Mouse (Mus musculus): ENCODE results near the gene Lad1. TPM values are rescaled to one million over a fixed set of nuclear protein-coding genes. Genes with fewer than 3 reads are reported as not detected.

Gene Lad1
- polyA plus RNA-seq, 1 experiment from 2014 or later, result 19.5 TPM

DNA sequence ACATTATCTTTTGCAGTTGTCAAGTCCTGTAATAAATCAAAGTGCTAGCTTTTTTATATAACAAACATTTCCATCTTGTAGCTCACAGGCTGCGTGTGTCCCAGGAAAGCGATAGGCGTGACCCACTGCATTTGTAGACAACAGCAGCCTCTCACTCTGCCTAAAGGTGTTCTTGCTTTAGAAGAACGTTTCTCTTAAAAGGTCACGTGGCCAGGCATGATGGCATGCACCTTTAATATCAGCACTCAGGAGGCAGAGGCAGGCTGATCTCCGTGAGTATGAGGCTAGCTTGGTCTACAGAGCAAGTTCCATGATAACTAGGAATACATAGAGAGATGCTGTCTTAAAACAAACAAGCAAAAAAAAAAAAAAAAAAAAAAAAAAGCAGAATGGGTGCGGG, 40.1 kb downstream of the Lad1 start:
- no peak overlapping the region for H3K9ac ChIP-seq (ENCODE audit: low read depth, low read length)
- no peak overlapping the region for H3K4me2 ChIP-seq (replicated peaks; ENCODE audit: low read depth, low read length)
- no peaks in the 10 kb centered on the region for H3K9me3 ChIP-seq (ENCODE audit: control insufficient read depth, low read length)
- no peak overlapping the region for H3K27ac ChIP-seq (ENCODE audit: low read depth, low read length)
- no peak overlapping the region for H3K4me3 ChIP-seq (ENCODE audit: low read length)
- no peaks in the 10 kb centered on the region for H3K36me3 ChIP-seq (ENCODE audit: control insufficient read depth, insufficient read depth, low read length)
- 91% methylated on average over 7 of the region's 7 CpGs for WGBS
- no peaks in the 10 kb centered on the region for H3K4me1 ChIP-seq (ENCODE audit: control insufficient read depth, insufficient read depth, low read length)
- no peaks in the 10 kb centered on the region for H3K27me3 ChIP-seq (ENCODE audit: control insufficient read depth, insufficient read depth, low read length)
- no peak for ATAC-seq (ENCODE audit: low FRiP score, low TSS enrichment)

- Histone ChIP-seq H3K27me3 (ENCODE audit: control insufficient read depth, insufficient read depth, low read length) (no peaks in the 10 kb centered on the region), H3K9me3 (ENCODE audit: control insufficient read depth, low read length) (no peaks in the 10 kb centered on the region), H3K4me3 (ENCODE audit: low read length) (no peak overlapping the region), H3K27ac (ENCODE audit: low read depth, low read length) (no peak overlapping the region), H3K36me3 (ENCODE audit: control insufficient read depth, insufficient read depth, low read length) (no peaks in the 10 kb centered on the region), H3K4me2 (replicated peaks; ENCODE audit: low read depth, low read length) (no peak overlapping the region), H3K9ac (ENCODE audit: low read depth, low read length) (no peak overlapping the region), H3K4me1 (ENCODE audit: control insufficient read depth, insufficient read depth, low read length) (no peaks in the 10 kb centered on the region)
- WGBS, result 86% methylated on average over 5 of the region's 5 CpGs
- ATAC-seq (ENCODE audit: low FRiP score, low TSS enrichment), result no peak
These were observed 42.7 kb downstream of the Lad1 start for GRCm38 (mm10) chr1:135861091-135861490.

DNA sequence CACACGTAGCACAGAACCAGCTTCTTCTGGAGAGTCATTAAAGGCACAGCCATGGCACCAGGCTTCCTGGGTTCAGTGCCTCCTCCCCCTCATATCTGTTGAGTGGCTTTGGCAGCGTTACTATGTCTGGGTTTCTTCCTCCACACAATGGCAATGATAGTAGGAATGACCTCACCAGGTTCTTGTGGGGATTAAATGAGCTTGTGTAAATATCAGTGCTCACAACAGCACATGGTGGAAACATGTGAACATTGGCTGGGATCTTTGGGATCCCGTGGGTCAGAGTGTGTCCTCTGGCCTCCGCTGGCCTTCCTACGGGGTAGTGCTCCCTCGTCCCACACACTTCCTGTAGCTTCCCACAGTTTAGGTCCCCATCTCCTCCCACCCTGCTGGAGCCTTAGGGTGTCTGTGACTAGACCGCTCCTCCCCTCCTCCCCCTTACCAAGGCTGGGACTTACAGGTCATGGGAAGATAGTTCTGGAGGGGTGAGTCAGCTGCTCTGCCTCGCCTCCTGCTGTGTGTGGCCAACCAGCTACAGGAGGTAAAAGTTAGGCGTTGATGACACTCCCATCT, 43.7 kb downstream of the Lad1 start:
- no peak overlapping the region for H3K27ac ChIP-seq (ENCODE audit: low read depth, low read length)
- no peaks in the 10 kb centered on the region for H3K4me1 ChIP-seq (ENCODE audit: control insufficient read depth, insufficient read depth, low read length)
- H3K4me2 ChIP-seq (replicated peaks; ENCODE audit: low read depth, low read length), result no peak overlapping the region
- H3K4me3 ChIP-seq (ENCODE audit: low read length), result no peak overlapping the region
- H3K9me3 ChIP-seq (ENCODE audit: control insufficient read depth, low read length), result no peaks in the 10 kb centered on the region
- H3K27me3 ChIP-seq (ENCODE audit: control insufficient read depth, insufficient read depth, low read length), result no peaks in the 10 kb centered on the region
- no peaks in the 10 kb centered on the region for H3K36me3 ChIP-seq (ENCODE audit: control insufficient read depth, insufficient read depth, low read length)
- no peak overlapping the region for H3K9ac ChIP-seq (ENCODE audit: low read depth, low read length)
- ATAC-seq (ENCODE audit: low FRiP score, low TSS enrichment), result no peak
- 58% methylated on average over 9 of the region's 9 CpGs for WGBS

- no peak overlapping the region for H3K9ac ChIP-seq (ENCODE audit: low read depth, low read length)
- H3K36me3 ChIP-seq (ENCODE audit: control insufficient read depth, insufficient read depth, low read length), result no peaks in the 10 kb centered on the region
- no peaks in the 10 kb centered on the region for H3K9me3 ChIP-seq (ENCODE audit: control insufficient read depth, low read length)
- no peak overlapping the region for H3K27ac ChIP-seq (ENCODE audit: low read depth, low read length)
- no peak for ATAC-seq (ENCODE audit: low FRiP score, low TSS enrichment)
- H3K4me3 ChIP-seq (ENCODE audit: low read length), result no peak overlapping the region
- no peak overlapping the region for H3K4me2 ChIP-seq (replicated peaks; ENCODE audit: low read depth, low read length)
- 78% methylated on average over 5 of the region's 5 CpGs for WGBS
- no peaks in the 10 kb centered on the region for H3K4me1 ChIP-seq (ENCODE audit: control insufficient read depth, insufficient read depth, low read length)
- H3K27me3 ChIP-seq (ENCODE audit: control insufficient read depth, insufficient read depth, low read length), result no peaks in the 10 kb centered on the region
These were observed 44.2 kb downstream of the Lad1 start for GRCm38 (mm10) chr1:135862561-135862960.

DNA sequence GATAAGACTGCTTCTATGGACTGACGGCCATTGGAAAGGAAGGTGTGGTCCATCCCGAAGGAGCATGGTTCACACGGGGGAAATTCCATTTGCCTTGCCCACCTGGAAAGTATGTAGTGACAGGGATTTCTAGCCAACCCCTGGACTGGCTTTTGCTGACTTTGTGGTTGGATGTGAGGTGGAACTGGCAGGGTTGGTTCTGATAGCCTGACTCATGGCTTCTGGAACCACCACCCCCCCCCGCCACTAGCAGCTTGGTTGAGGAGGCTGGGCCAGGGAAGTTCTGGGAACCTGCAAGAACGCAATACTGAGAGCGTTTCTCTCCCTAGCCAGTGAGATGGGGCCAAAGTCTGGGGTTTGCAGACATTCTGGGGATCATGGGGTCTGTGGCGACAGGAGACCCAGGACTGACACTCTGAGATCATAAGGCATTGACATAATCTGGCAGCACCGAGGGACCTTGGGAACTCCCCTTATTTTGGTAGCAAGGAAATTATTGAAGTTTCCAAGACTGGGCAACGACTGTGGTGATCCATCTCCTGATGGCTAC, 45.5 kb downstream of the Lad1 start:
- Histone ChIP-seq H3K36me3 (ENCODE audit: control insufficient read depth, insufficient read depth, low read length) (no peaks in the 10 kb centered on the region), H3K4me2 (replicated peaks; ENCODE audit: low read depth, low read length) (no peak overlapping the region), H3K4me3 (ENCODE audit: low read length) (no peak overlapping the region), H3K27me3 (ENCODE audit: control insufficient read depth, insufficient read depth, low read length) (no peaks in the 10 kb centered on the region), H3K4me1 (ENCODE audit: control insufficient read depth, insufficient read depth, low read length) (no peaks in the 10 kb centered on the region), H3K9me3 (ENCODE audit: control insufficient read depth, low read length) (no peaks in the 10 kb centered on the region), H3K27ac (ENCODE audit: low read depth, low read length) (no peak overlapping the region), H3K9ac (ENCODE audit: low read depth, low read length) (no peak overlapping the region)
- ATAC-seq (ENCODE audit: low FRiP score, low TSS enrichment), result no peak
- WGBS, result 76% methylated on average over 9 of the region's 9 CpGs

DNA sequence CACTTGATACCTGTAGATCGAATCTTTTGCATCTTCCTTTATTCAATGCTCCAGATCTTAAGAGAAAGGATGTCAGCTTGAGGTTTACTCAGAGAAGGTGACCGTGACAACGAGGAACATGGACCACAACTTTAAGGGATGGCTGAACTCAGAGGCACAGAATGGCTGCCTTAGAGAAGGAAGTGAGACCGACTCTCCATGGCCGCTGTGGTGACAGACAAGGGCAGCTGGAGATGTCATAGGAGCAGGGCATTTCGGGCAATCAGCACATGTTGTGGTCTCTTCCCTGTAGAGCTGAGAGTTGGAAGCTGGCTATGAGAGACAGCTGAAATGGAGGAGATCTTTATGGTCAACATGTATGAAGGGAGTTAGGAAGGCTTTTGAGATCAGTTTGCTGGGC, 46.4 kb downstream of the Lad1 start:
- Histone ChIP-seq H3K27me3 (ENCODE audit: control insufficient read depth, insufficient read depth, low read length) (no peaks in the 10 kb centered on the region), H3K36me3 (ENCODE audit: control insufficient read depth, insufficient read depth, low read length) (no peaks in the 10 kb centered on the region), H3K9ac (ENCODE audit: low read depth, low read length) (no peak overlapping the region), H3K4me3 (ENCODE audit: low read length) (no peak overlapping the region), H3K4me1 (ENCODE audit: control insufficient read depth, insufficient read depth, low read length) (no peaks in the 10 kb centered on the region), H3K9me3 (ENCODE audit: control insufficient read depth, low read length) (no peaks in the 10 kb centered on the region), H3K27ac (ENCODE audit: low read depth, low read length) (no peak overlapping the region), H3K4me2 (replicated peaks; ENCODE audit: low read depth, low read length) (no peak overlapping the region)
- ATAC-seq (ENCODE audit: low FRiP score, low TSS enrichment), result no peak
- 89% methylated on average over 6 of the region's 6 CpGs for WGBS

- H3K9ac ChIP-seq (ENCODE audit: low read depth, low read length), result no peak overlapping the region
- peak; percentile 85 for ATAC-seq (ENCODE audit: low FRiP score, low TSS enrichment)
- no peak overlapping the region for H3K4me2 ChIP-seq (replicated peaks; ENCODE audit: low read depth, low read length)
- H3K27me3 ChIP-seq (ENCODE audit: control insufficient read depth, insufficient read depth, low read length), result no peaks in the 10 kb centered on the region
- 50% methylated on average over 19 of the region's 19 CpGs for whole genome bisulfite sequencing
- H3K9me3 ChIP-seq (ENCODE audit: control insufficient read depth, low read length), result no peaks in the 10 kb centered on the region
- no peaks in the 10 kb centered on the region for H3K4me1 ChIP-seq (ENCODE audit: control insufficient read depth, insufficient read depth, low read length)
- no peak overlapping the region for H3K27ac ChIP-seq (ENCODE audit: low read depth, low read length)
- no peak overlapping the region for H3K4me3 ChIP-seq (ENCODE audit: low read length)
- H3K36me3 ChIP-seq (ENCODE audit: control insufficient read depth, insufficient read depth, low read length), result no peaks in the 10 kb centered on the region
These were observed 47.3 kb downstream of the Lad1 start for GRCm38 (mm10) chr1:135865518-135866194.

GRCm38 (mm10) chr1:135868570-135868969, 50.2 kb downstream of the Lad1 start:
- no peaks in the 10 kb centered on the region for H3K9me3 ChIP-seq (ENCODE audit: control insufficient read depth, low read length)
- H3K4me2 ChIP-seq (replicated peaks; ENCODE audit: low read depth, low read length), result no peak overlapping the region
- H3K27me3 ChIP-seq (ENCODE audit: control insufficient read depth, insufficient read depth, low read length), result no peaks in the 10 kb centered on the region
- no peak overlapping the region for H3K9ac ChIP-seq (ENCODE audit: low read depth, low read length)
- no peak overlapping the region for H3K4me3 ChIP-seq (ENCODE audit: low read length)
- no peak for ATAC-seq (ENCODE audit: low FRiP score, low TSS enrichment)
- no peaks in the 10 kb centered on the region for H3K4me1 ChIP-seq (ENCODE audit: control insufficient read depth, insufficient read depth, low read length)
- no peak overlapping the region for H3K27ac ChIP-seq (ENCODE audit: low read depth, low read length)
- WGBS, result 93% methylated on average over 6 of the region's 6 CpGs
- no peaks in the 10 kb centered on the region for H3K36me3 ChIP-seq (ENCODE audit: control insufficient read depth, insufficient read depth, low read length)

DNA sequence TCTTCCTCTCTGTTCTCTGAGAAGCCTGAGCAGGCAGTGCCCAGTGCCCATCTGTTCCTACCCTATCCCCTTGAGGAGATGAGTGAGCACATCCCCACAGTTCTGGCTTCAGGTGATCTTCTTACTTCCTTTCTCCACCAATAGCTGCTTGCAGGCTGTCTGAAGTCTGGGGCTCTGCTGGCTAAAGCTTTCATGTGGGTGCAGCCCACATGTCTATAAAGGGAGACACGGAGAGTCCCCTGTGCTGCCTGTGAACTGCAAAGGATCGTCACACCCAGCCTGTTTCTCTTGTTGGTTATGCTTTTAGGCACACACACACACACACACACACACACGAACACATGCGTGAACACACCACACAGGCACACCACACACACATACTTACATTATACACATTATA, 54.6 kb downstream of the Lad1 start:
- H3K9me3 ChIP-seq (ENCODE audit: control insufficient read depth, low read length), result no peaks in the 10 kb centered on the region
- no peak overlapping the region for H3K27ac ChIP-seq (ENCODE audit: low read depth, low read length)
- ATAC-seq (ENCODE audit: low FRiP score, low TSS enrichment), result no peak
- WGBS, result 78% methylated on average over 4 of the region's 4 CpGs
- no peak overlapping the region for H3K9ac ChIP-seq (ENCODE audit: low read depth, low read length)
- no peak overlapping the region for H3K4me3 ChIP-seq (ENCODE audit: low read length)
- H3K4me2 ChIP-seq (replicated peaks; ENCODE audit: low read depth, low read length), result no peak overlapping the region
- no peaks in the 10 kb centered on the region for H3K4me1 ChIP-seq (ENCODE audit: control insufficient read depth, insufficient read depth, low read length)
- H3K36me3 ChIP-seq (ENCODE audit: control insufficient read depth, insufficient read depth, low read length), result no peaks in the 10 kb centered on the region
- no peaks in the 10 kb centered on the region for H3K27me3 ChIP-seq (ENCODE audit: control insufficient read depth, insufficient read depth, low read length)

Measured in kidney, embryonic 14.5 days (tissue).